Mouse (Mus musculus) erythroblast, embryonic 14.5 days (primary cell): ENCODE measurements around the gene Ankrd34a. TPM values are rescaled to one million over a fixed set of nuclear protein-coding genes. Genes with fewer than 3 reads are reported as not detected.
A peak's percentile ranks its signal among the peaks of the same experiment; 100 is the strongest.

Experiments used
- H3K27me3 ChIP-seq: 2 replicates; pipeline ENCODE4 v1.6.1; 2012; ENCODE audit warnings: inconsistent platforms; ENCODE audit not compliant: control insufficient read depth
- H3K36me3 ChIP-seq: 2 replicates; pipeline ENCODE4 v1.6.1; 2012; ENCODE audit warnings: mild to moderate bottlenecking, inconsistent platforms; ENCODE audit not compliant: control insufficient read depth
- H3K4me1 ChIP-seq: 2 replicates; pipeline ENCODE4 v1.6.1; 2012; ENCODE audit warnings: inconsistent platforms; ENCODE audit not compliant: control insufficient read depth
- H3K4me3 ChIP-seq: replicated peaks from 2 replicates; pipeline ENCODE3; 2012; ENCODE audit warnings: moderate library complexity, mild to moderate bottlenecking, inconsistent platforms
- H3K9me3 ChIP-seq: 2 replicates; pipeline ENCODE4 v1.6.1; 2012; ENCODE audit warnings: low read length, inconsistent platforms, mixed read lengths; ENCODE audit not compliant: control insufficient read depth
- GATA1 ChIP-seq: IDR thresholded peaks from 2 replicates; pipeline ENCODE4 v1.6.1; 2012; ENCODE audit warnings: low read length, inconsistent platforms, mixed read lengths
- TAL1 ChIP-seq: IDR thresholded peaks from 3 replicates; pipeline ENCODE4 v1.6.1; 2012; ENCODE audit warnings: low read length, inconsistent platforms, mixed read lengths
- polyA plus RNA-seq: library from polyadenylated mRNA; stranded (reverse); fragments of >175 nt; gene quantifications from 2 replicates; pipeline ENCODE4 v1.2.3, GENCODE M21; 2012

The Ankrd34a gene
- polyA plus RNA-seq, 1 experiment, result not detected

GRCm38 (mm10) chr3:96575272-96575984 lies 21.0 kb upstream of the Ankrd34a start:
- H3K36me3 ChIP-seq, result peaks cover 4% of the 10 kb centered on the region
- H3K27me3 ChIP-seq, result peaks cover 3% of the 10 kb centered on the region; the same call in 1 of the 2 replicates
- no peak overlapping the region for H3K4me3 ChIP-seq
- peaks cover 32% of the 10 kb centered on the region for H3K4me1 ChIP-seq
- H3K9me3 ChIP-seq, result no peaks in the 10 kb centered on the region
- no peak for TF ChIP-seq GATA1
- TF ChIP-seq TAL1, result no peak

DNA sequence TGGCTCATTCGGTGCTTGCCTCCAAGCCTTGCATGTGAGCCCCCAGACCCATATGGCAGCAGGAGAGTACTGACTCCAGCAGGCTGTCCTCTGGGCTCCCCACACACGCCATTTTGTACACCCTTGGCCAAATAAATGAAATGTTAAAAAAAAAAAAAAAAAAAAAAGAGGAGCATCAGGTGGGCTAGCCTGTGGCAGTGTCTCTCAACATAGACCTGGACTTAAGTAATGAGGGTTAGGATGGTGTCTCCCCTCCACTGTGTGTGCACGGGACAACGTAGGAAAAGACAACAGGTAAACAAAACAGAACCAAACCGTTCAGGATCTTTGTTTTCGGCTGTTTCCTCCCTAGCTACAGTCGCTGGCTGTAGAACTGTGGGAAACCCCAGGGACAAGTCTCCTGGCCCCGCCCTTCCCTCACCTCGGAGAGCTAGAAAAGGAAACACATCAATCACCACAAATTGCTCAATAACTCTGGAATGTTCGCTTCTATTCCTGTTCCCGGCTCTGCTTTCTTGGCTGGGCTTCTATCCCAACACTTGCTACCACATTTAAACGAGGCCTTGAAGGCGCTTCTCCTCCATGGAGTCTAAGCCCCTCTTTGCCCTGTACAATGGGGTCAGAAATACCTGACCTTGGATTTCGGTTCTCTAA lies 20.3 kb upstream of the Ankrd34a start:
- Histone ChIP-seq H3K27me3 (peaks cover 3% of the 10 kb centered on the region; the same call in 1 of the 2 replicates), H3K4me3 (peak overlapping the region; percentile 54), H3K4me1 (peaks cover 38% of the 10 kb centered on the region), H3K9me3 (no peaks in the 10 kb centered on the region), H3K36me3 (peaks cover 4% of the 10 kb centered on the region)
- TF ChIP-seq GATA1 (no peak), TAL1 (no peak)

- Histone ChIP-seq H3K4me3 (peak within 1 kb of the TSS; percentile 54), H3K27me3 (peaks cover 3% of the 10 kb centered on the region; the same call in 1 of the 2 replicates), H3K36me3 (peaks cover 4% of the 10 kb centered on the region), H3K4me1 (peaks cover 41% of the 10 kb centered on the region), H3K9me3 (no peaks in the 10 kb centered on the region)
- TF ChIP-seq TAL1, result no peak
Measured at GRCm38 (mm10) chr3:96576690-96577541, 19.5 kb upstream of the Ankrd34a start, which contains the start of gene Gm16253. TSS of gene Gm16253 (plus strand) at chr3:96576984.

DNA sequence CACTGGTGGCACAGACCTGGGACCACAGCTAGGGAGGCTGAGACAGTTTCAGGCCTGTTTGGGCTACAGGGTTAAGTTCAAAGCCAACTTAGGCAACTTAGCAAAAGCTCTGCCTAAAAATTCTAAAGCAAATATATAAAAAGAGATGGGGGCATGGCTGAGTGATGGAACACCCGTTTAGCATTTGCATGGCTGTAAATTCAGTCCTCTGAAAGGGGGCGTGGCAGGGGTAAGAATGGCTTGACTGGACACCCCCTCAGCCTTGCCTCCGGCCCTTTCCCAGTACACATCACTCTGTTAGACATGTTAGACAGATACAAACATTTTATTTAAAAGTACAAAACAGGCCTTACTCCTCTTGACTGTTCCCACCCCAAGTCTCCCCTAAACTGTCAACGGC lies 18.9 kb upstream of the Ankrd34a start:
- TF ChIP-seq GATA1 (no peak), TAL1 (no peak)
- Histone ChIP-seq H3K4me1 (peaks cover 41% of the 10 kb centered on the region), H3K36me3 (peaks cover 4% of the 10 kb centered on the region), H3K27me3 (peaks cover 3% of the 10 kb centered on the region; the same call in 1 of the 2 replicates), H3K9me3 (no peaks in the 10 kb centered on the region), H3K4me3 (no peak overlapping the region)

DNA sequence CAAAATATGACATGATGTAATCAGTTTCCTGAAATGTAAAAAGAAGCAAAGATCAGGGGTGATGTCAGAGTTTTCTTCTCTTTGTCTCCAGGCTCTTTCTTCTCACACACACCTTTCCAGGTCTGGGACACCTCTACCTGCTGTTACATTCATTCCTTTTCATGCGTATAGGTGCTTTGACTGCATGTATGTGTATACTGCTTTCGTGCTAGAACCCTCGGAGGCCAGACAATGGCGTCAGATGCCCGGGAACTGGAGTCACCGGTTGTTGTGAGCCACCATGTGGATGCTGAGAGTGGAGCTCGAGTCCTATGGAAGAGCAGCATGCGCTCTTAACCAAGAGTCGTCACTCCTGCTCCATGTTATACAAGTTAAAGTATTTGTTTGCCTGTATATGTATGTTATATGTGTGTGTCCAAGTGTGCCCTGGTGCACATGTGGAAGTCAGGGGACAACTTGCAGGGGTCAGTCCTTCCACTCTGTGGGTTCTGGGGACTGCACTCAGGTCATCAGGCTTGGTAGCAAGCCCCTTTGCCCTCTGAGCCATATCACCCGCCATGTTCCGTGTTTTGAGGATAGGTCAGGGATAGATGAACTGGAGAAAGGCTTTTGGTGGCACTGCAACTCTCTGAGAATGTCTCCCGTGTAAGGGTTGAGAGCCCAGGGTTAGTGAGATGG lies 17.7 kb upstream of the Ankrd34a start:
- TF ChIP-seq TAL1 (no peak), GATA1 (no peak)
- Histone ChIP-seq H3K9me3 (no peaks in the 10 kb centered on the region), H3K4me3 (no peak overlapping the region), H3K36me3 (peaks cover 4% of the 10 kb centered on the region), H3K27me3 (peaks cover 3% of the 10 kb centered on the region; the same call in 1 of the 2 replicates), H3K4me1 (peaks cover 41% of the 10 kb centered on the region)

- H3K9me3 ChIP-seq, result no peaks in the 10 kb centered on the region
- H3K4me3 ChIP-seq, result no peak overlapping the region
- peaks cover 41% of the 10 kb centered on the region for H3K4me1 ChIP-seq
- TF ChIP-seq GATA1 (no peak), TAL1 (no peak)
- H3K27me3 ChIP-seq, result peaks cover under 1% of the 10 kb centered on the region; the same call in 1 of the 2 replicates
- H3K36me3 ChIP-seq, result peaks cover 4% of the 10 kb centered on the region
Measured at GRCm38 (mm10) chr3:96579239-96579750, 17.1 kb upstream of the Ankrd34a start.

GRCm38 (mm10) chr3:96579885-96580454 lies 16.5 kb upstream of the Ankrd34a start:
- Histone ChIP-seq H3K27me3 (no peaks in the 10 kb centered on the region), H3K4me1 (peaks cover 41% of the 10 kb centered on the region), H3K36me3 (peaks cover 4% of the 10 kb centered on the region), H3K9me3 (no peaks in the 10 kb centered on the region), H3K4me3 (peak overlapping the region; percentile 22)
- TF ChIP-seq TAL1 (no peak), GATA1 (peak; percentile 99)

DNA sequence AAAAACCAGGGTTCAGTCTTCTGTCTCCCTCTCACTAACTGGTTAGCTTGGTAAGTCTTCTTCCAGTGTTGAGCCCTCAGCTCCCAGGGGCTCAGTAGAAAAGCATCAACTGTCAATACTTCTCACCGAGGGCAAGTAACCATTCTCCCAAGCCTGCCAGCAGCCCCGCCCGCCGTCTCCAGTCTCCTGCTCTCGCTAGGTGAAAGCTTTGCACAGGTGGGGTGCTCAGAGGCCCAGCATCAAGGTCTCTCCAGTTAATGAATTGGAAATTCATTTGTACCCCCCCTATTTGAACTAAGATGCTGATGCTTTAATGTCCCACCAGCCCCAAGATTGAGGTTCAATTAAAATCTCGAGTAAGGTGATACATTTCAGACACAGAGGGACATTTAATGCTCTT lies 15.3 kb upstream of the Ankrd34a start:
- Histone ChIP-seq H3K4me1 (peaks cover 34% of the 10 kb centered on the region), H3K9me3 (no peaks in the 10 kb centered on the region), H3K36me3 (peaks cover 4% of the 10 kb centered on the region), H3K4me3 (no peak overlapping the region), H3K27me3 (no peaks in the 10 kb centered on the region)
- no peak for TF ChIP-seq TAL1
- TF ChIP-seq GATA1, result no peak
